Mouse (Mus musculus) embryonic facial prominence, embryonic 14.5 days (tissue): Measurements from ENCODE around the gene Fam168a. TPM values are rescaled to one million over a fixed set of nuclear protein-coding genes. Genes with fewer than 3 reads are reported as not detected.

Experiments used
- ATAC-seq: fragments of 200-750 bp; cut with Nextera tagmentation; 2 replicates; pipeline ENCODE4 v1.8.0; 2017; ENCODE audit warnings: low read depth, moderate number of reproducible peaks, moderate TSS enrichment
- DNase-seq: peaks from one replicate; pipeline ENCODE4 v3.0.0-alpha.2; 2015; ENCODE audit warnings: low spot score
- H3K27ac ChIP-seq: fragments of 300-500 bp; sonication (generic); replicated peaks from 2 replicates; pipeline ENCODE4 v1.5.1; 2014; ENCODE audit warnings: low read depth, mild to moderate bottlenecking, low read length, moderate library complexity
- H3K27me3 ChIP-seq: fragments of 300-500 bp; sonication (generic); replicated peaks from 2 replicates; pipeline ENCODE4 v1.6.1; 2014; ENCODE audit warnings: low read length; ENCODE audit not compliant: control insufficient read depth, insufficient read depth
- H3K36me3 ChIP-seq: fragments of 300-500 bp; sonication (generic); 2 replicates; pipeline ENCODE4 v1.6.1; 2014; ENCODE audit warnings: low read length, mixed read lengths; ENCODE audit not compliant: control insufficient read depth, insufficient read depth
- H3K4me1 ChIP-seq: fragments of 300-500 bp; sonication (generic); 2 replicates; pipeline ENCODE4 v1.6.1; 2014; ENCODE audit warnings: antibody characterized with exemption, low read length; ENCODE audit not compliant: control insufficient read depth, insufficient read depth
- H3K4me2 ChIP-seq: fragments of 300-500 bp; sonication (generic); 2 replicates; pipeline ENCODE4 v1.6.1; 2014; ENCODE audit warnings: low read depth, mild to moderate bottlenecking, low read length, moderate library complexity, mixed read lengths
- H3K4me3 ChIP-seq: fragments of 300-500 bp; sonication (generic); 2 replicates; pipeline ENCODE4 v1.5.1; 2014; ENCODE audit warnings: low read depth, mild to moderate bottlenecking, low read length
- H3K9ac ChIP-seq: fragments of 300-500 bp; sonication (generic); 2 replicates; pipeline ENCODE4 v1.6.1; 2014; ENCODE audit warnings: low read depth, mild to moderate bottlenecking, low read length, moderate library complexity, mixed read lengths
- H3K9me3 ChIP-seq: fragments of 300-500 bp; sonication (generic); 2 replicates; pipeline ENCODE4 v1.6.1; 2016; ENCODE audit warnings: low read length; ENCODE audit not compliant: control insufficient read depth
- WGBS: fragments of 180-500 bp; shearing (Covaris S2); extraction: QIAGEN DNeasy Blood & Tissue Kit; methylation state at CpG from one replicate; pipeline ENCODE4 v1.1.7; 2014; 5-methylcytosine and 5-hydroxymethylcytosine counted together
- polyA plus RNA-seq: library from polyadenylated mRNA; unstranded; fragments of >200 nt; fragmentation: Nextera tagmentation; extraction: Ambion mirVana; gene quantifications from 2 replicates; pipeline ENCODE4 v1.2.1, GENCODE M21; 2014

The Fam168a gene
- polyA plus RNA-seq, 1 experiment from 2014 or later, result 42.3 TPM

DNA sequence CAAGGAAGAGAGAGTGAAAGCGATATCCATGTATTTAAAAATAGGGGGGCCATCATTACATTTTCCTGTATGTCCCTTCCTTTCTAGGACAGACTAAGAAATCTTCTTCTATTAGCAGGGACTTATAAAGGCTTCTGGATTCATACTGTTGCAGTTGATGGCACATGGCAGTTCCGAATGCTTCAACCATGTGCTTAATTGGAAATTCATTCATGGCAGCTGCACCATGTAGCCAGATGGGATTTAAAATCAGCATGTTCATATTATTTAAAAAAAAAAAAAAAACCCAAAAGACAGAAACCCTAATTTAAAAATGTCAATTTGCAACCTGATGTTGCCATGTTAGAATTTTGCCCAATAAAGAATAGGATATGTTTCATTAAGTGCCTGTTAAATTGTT, 37.9 kb downstream of the Fam168a start:
- no peaks in the 10 kb centered on the region for H3K9me3 ChIP-seq
- WGBS, result 74% methylated on average over 2 of the region's 2 CpGs
- H3K4me2 ChIP-seq, result no peak overlapping the region
- H3K27ac ChIP-seq, result no peak overlapping the region
- no peak overlapping the region for H3K4me3 ChIP-seq
- ATAC-seq, result no peak
- no peak overlapping the region for H3K9ac ChIP-seq
- no peaks in the 10 kb centered on the region for H3K36me3 ChIP-seq
- DNase-seq, result no peak
- no peaks in the 10 kb centered on the region for H3K4me1 ChIP-seq
- H3K27me3 ChIP-seq, result no peaks in the 10 kb centered on the region

DNA sequence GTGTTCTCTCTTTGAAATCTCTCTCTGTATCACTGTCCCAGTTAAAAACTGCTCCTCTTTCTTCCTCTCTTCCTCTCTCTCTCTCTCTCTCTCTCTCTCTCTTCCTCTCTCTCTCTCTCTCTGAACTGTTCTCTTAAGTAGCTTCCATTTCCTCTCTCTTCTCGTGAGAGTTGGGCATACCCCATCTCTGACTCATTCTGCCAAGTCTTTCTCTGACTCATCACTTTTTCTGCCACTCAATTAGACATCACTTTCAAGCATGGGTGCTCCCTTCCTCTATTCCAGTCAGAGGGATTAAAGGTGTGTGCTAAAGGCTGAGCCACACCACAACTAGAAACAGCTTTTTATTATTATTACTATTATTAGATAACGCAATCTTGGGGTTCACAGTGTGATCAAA, 43.7 kb downstream of the Fam168a start:
- ATAC-seq, result no peak
- no peaks in the 10 kb centered on the region for H3K4me1 ChIP-seq

DNA sequence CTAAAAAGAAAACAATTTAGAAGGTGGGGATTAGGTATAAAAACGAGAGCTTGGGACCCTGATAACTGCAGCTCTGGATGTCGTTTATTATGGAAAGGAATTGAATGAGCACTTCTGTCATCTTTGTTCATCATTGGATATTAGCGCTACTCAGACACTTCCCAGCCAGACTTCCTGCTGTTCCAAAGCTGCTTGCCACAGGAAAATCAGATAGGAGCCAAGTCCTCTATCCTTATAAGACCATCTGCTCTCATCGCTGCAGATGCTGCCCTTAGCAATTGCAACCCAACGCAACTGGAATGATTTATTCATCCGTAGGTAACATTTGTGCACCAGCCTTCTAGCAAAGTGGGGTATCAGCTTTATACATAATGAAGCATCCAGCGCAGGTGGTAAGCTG, 52.3 kb downstream of the Fam168a start:
- Histone ChIP-seq H3K4me1 (no peaks in the 10 kb centered on the region), H3K9ac (no peak overlapping the region), H3K4me2 (no peak overlapping the region), H3K36me3 (0 out of 2 replicates have a peak, but pooled peaks cover 2% of the 10 kb centered on the region), H3K9me3 (no peaks in the 10 kb centered on the region), H3K27me3 (no peaks in the 10 kb centered on the region), H3K27ac (no peak overlapping the region), H3K4me3 (no peak overlapping the region)
- ATAC-seq (no peak), DNase-seq (no peak)
- whole genome bisulfite sequencing, result 93% methylated on average over 7 of the region's 7 CpGs

More for the DNA sequence above, 43.7 kb downstream of the Fam168a start:
- H3K9ac ChIP-seq, result no peak overlapping the region
- no peak overlapping the region for H3K4me3 ChIP-seq
- H3K27ac ChIP-seq, result no peak overlapping the region
- no peaks in the 10 kb centered on the region for H3K9me3 ChIP-seq
- no peak overlapping the region for H3K4me2 ChIP-seq
- H3K36me3 ChIP-seq, result no peaks in the 10 kb centered on the region
- DNase-seq, result no peak
- no peaks in the 10 kb centered on the region for H3K27me3 ChIP-seq
- WGBS, result 74% methylated on average over 2 of the region's 2 CpGs

DNA sequence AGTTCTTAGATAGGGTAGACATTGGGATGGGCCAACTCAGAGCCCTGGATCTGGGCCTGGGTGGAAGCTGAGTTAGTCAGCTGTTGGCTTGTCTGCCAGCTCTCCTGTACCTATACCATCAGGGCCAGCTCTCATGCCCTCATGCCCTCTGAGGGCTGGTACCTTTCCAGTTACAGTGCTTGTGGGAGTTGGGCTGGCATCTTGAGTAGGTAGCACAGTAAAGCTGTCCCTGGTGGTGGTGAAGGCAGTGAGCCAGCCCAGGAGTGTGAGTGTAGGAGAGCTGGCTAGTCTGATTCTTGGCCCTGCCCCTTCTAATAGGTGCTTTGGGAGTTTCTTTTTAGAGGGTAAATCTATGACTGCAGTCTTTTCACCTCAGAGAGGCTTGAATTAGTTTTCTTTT, 56.3 kb downstream of the Fam168a start:
- H3K4me3 ChIP-seq, result no peak overlapping the region
- H3K9me3 ChIP-seq, result no peaks in the 10 kb centered on the region
- H3K36me3 ChIP-seq, result 0 out of 2 replicates have a peak, but pooled peaks cover 2% of the 10 kb centered on the region
- ATAC-seq, result no peak
- no peak for DNase-seq
- H3K4me1 ChIP-seq, result no peaks in the 10 kb centered on the region
- H3K27ac ChIP-seq, result no peak overlapping the region
- H3K27me3 ChIP-seq, result no peaks in the 10 kb centered on the region
- no peak overlapping the region for H3K4me2 ChIP-seq
- H3K9ac ChIP-seq, result no peak overlapping the region

DNA sequence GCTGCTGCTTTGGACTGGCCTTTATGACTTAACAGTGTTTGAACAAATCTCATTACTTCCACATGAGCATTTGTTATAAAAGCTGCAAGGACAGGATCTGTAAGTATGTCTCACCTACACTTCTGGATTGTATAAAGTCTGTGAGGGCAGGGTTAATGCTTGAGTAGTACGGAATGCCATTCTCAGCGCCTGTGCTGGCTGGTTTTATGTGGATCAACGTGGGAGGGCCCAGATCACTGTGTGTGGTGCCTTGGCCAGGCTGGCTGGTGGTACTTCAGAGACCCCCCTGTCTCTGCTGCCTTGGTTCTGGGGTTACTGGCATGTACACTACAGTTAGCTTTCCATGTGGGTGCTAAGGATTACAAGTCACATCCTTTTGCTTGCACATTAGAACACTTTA, 61.1 kb downstream of the Fam168a start:
- Histone ChIP-seq H3K4me3 (no peak overlapping the region), H3K27me3 (no peaks in the 10 kb centered on the region), H3K27ac (no peak overlapping the region), H3K4me1 (no peaks in the 10 kb centered on the region), H3K4me2 (no peak overlapping the region), H3K9me3 (no peaks in the 10 kb centered on the region), H3K9ac (no peak overlapping the region), H3K36me3 (no peaks in the 10 kb centered on the region)
- no peak for DNase-seq
- no peak; the same call in 1 of the 2 replicates for ATAC-seq
- 51% methylated on average over 3 of the region's 3 CpGs for WGBS

DNA sequence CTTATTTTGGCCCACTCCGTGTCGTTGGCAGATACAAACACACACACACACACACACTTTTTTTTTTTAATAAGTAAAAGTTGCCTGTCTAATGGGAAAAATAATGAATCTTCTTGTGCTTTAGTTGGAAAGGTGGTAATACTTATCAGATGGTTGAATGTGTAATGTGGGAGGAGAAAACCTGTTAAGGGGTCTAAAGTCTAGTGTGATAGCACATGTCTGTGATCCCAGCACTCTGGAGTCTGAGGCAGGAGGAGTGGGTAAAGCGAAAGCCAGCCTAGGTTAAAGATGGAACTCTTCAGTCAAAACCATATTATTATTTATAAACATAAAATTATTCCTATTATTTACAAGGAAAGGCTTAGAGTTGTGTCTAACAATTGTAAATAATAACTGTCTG, 61.6 kb downstream of the Fam168a start:
- Histone ChIP-seq H3K4me1 (no peaks in the 10 kb centered on the region), H3K27ac (no peak overlapping the region), H3K27me3 (no peaks in the 10 kb centered on the region), H3K4me3 (no peak overlapping the region), H3K9ac (no peak overlapping the region), H3K9me3 (no peaks in the 10 kb centered on the region), H3K4me2 (no peak overlapping the region), H3K36me3 (no peaks in the 10 kb centered on the region)
- ATAC-seq (no peak), DNase-seq (no peak)
- WGBS, result 93% methylated on average over 3 of the region's 3 CpGs

DNA sequence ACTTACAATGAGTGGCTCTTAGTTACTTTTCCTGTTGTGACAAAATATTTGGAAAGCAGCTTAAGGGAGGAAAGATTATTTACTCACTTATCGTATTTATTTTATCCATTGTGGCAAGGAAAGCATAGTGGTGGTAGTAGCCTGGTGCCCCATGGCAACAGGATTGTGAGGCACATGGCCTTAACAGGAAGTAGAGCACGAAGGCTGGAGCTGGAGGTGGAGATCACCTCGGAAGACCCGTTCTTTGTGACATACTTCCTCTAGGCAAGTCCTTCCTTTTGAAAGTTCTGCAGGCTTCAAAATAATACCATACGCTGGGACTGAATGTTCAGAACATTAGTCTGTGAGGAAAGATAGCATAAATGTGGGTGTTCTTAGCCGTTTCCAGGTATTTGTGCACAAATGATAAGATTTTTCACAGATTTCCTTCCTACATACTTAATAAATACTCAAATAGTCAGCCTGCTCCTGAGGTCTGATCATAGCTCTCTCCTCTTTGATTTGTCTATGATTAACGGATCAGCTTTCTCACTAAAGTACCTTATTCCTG, 63.2 kb downstream of the Fam168a start:
- DNase-seq, result no peak
- no peaks in the 10 kb centered on the region for H3K27me3 ChIP-seq
- no peak for ATAC-seq
- no peak overlapping the region for H3K27ac ChIP-seq
- whole genome bisulfite sequencing, result 92% methylated on average over 7 of the region's 7 CpGs
- no peak overlapping the region for H3K9ac ChIP-seq
- H3K36me3 ChIP-seq, result 0 out of 2 replicates have a peak, but pooled peaks cover 3% of the 10 kb centered on the region
- no peak overlapping the region for H3K4me2 ChIP-seq
- H3K4me3 ChIP-seq, result no peak overlapping the region
- H3K4me1 ChIP-seq, result no peaks in the 10 kb centered on the region
- no peaks in the 10 kb centered on the region for H3K9me3 ChIP-seq

DNA sequence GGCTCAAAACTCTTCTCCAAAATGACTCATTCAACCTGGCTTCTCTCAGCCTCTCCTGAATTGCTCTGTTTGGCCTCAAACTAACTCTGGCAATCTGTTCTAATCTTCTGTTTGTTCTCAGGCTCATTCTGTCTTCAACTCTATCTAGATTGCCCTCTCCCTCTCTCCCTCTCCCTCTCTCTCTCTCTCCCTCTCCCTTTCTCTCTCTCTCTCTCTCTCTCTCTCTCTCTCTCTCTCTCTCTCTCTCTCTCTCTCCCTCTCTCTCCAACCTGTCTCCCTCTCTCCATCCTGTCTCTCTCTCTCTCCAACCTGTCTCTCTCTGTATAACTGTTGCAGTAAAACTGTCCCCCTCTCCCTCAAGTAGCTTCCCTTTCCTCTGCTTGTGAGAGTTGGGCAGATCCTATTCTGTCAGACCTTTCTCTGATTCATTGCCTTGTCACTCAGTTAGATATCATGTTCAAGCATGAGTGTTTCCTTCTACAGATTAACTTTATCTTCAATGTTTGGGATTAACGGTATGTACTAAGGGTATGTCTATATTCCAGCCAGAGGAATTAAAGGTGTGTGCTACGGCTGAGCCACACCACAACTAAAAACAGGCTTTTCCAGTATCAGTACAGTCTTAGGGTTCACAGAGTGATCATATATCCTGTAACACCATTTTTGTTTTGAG, 64.4 kb downstream of the Fam168a start:
- no peak for ATAC-seq
- Histone ChIP-seq H3K27ac (no peak overlapping the region), H3K9ac (no peak overlapping the region), H3K36me3 (0 out of 2 replicates have a peak, but pooled peaks cover 3% of the 10 kb centered on the region), H3K4me1 (no peaks in the 10 kb centered on the region), H3K9me3 (no peaks in the 10 kb centered on the region), H3K27me3 (no peaks in the 10 kb centered on the region), H3K4me3 (no peak overlapping the region), H3K4me2 (no peak overlapping the region)
- 86% methylated on average over 2 of the region's 2 CpGs for WGBS
- no peak for DNase-seq

DNA sequence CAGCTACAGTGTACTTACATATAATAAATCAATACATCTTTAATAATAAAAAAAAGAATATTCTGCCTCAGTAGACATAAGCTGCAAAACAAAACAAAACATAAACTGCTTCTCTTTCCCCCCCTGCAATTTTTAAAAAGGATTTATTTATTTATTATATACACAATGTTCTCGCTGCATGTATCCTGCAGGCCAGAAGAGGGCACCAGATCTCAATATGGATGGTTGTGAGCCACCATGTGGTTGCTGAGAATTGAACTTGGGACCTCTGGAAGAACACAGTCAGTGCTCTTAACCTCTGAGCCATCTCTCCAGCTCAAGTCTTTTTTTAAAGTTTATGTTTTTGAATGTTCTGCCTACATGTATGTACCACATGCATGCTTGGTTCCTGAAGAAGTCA, 67.8 kb downstream of the Fam168a start:
- H3K4me1 ChIP-seq, result no peaks in the 10 kb centered on the region
- no peak overlapping the region for H3K4me3 ChIP-seq
- no peaks in the 10 kb centered on the region for H3K27me3 ChIP-seq
- 0 out of 2 replicates have a peak, but pooled peaks cover 3% of the 10 kb centered on the region for H3K36me3 ChIP-seq
- H3K27ac ChIP-seq, result no peak overlapping the region
- DNase-seq (no peak), ATAC-seq (no peak)
- H3K4me2 ChIP-seq, result no peak overlapping the region
- no peak overlapping the region for H3K9ac ChIP-seq
- 87% methylated on average over 1 of the region's 1 CpGs for WGBS
- H3K9me3 ChIP-seq, result no peaks in the 10 kb centered on the region
